Mouse (Mus musculus) natural killer cell, adult 2 months (primary cell): ENCODE data around the gene Vav2.

ENCODE experiments used
- DNase-seq, 2 experiments: peaks; one replicate each; pipeline ENCODE4 v3.0.0; 2022; ENCODE audit warnings: low spot score in 2 of 2

The Vav2 gene

GRCm38 (mm10) chr2:27410518-27411140 is 16.2 kb downstream of the Vav2 start:
- DNase-seq = no peak

DNA sequence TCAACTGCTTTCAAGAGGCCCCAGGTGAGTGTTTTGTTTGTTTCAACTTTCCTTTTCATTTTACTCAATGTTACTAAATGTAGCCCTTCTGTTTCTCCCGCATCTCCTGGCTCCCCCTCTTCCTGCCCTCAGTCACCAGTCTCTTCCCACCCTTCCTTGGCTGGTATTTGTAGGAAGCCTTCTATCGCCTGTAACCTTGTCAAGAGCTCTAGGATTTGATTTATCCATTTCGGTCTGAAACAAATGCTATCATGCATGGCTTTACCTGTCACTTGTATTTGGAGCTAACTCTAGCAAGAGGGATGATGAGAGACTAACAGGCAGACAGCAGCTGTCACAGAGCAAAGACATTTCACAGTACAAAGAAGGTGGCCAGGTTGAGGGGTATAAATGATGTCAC is 18.6 kb downstream of the Vav2 start:
- no peak for DNase-seq

- peak in 1 of 2 experiments; percentile 41 for DNase-seq
These were observed 19.9 kb downstream of the Vav2 start for GRCm38 (mm10) chr2:27406928-27407327.

GRCm38 (mm10) chr2:27405094-27405884 is 21.5 kb downstream of the Vav2 start:
- peak in 1 of 2 experiments; percentile 38 for DNase-seq

DNA sequence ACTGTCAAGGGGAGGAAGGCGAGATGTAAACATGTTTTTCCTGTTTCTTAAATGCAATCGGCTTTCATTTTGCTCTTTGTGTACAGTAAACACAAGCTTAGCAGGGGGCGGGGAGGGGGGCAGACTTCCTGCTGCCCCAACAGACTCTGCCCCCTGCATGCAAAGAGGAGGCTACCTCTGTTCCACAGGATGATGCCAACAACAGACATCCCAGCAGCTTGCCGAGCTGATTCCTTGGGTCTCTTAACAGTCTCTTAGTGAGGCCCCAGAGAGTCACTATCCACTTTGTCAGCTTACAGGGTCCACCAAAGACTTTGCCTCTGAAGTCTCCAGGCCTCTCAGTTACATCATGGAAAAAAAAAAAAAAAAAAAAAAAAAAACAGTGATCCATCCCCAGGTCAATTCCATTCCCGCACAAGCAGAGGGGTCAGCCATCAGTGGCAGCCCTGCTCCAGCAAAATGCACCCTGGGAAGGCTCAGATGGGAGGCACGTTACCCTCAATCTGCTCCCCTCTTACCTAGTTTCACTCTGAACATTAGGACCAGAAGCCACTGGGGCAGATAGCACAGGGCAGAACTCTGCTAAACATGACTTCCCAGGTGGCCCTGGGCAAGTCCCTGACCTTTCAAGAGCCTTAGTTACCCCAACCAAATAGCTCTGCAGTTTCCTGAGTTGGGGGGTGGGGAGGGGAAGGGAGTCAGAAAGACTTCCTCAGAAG is 22.3 kb downstream of the Vav2 start:
- DNase-seq = no peak

GRCm38 (mm10) chr2:27401544-27401943 is 25.3 kb downstream of the Vav2 start:
- DNase-seq = no peak

DNA sequence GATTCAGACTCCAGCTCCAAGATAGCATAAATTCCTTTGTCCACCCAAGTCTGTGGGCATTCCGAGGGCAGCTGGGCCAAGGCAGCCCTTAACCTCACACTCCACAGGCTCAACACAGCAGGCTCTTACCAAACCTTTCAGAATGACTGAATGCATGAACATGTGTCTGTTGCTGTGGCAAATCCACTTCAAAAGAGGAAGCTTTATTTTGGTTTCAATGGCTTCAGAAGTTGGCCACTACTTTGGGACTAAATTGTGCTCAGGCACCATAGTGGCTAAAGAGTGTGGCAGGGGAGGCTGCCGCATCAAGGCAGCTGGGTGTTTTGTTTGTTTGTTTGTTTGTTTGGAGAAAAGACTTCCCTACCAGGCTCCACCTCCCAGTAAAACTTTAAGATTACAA is 26.8 kb downstream of the Vav2 start:
- no peak for DNase-seq

DNA sequence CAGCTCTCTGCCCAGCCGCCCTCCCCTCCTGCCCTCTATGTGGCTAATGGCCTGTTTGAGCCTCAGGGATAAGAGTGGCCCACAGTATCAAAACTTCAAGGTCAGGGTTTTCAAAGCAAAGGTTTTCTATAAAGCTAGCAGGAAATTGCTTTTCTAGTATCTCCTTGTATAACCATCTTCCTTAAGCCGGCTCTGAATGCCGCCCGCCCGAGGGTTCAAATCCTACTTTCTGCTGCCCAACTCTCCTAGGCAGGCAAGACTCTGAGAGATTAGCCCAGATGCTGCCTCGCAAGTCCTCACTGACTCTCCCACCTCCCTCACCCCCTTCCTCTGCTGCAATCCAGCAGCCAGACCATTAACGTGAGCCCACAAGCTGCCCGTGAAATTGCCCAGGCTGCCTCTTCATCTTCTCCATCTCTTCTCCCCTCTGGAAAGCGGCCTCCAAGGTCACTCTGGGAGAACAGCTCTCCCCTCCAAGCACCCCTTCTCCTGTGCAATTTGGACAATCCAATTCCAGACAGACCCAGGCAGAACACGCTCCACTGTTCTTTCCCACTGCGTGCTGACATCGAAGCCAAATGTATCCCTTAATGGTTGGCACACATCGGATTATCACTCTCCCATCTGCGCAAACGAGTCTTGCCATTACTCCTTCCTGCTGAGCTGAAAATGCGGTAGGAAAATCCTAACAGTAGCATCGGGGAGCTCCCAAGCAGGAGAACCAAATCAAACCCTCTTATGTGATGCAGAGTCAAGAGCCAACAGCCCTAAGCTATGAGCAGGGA is 30.0 kb downstream of the Vav2 start:
- no peak for DNase-seq

DNA sequence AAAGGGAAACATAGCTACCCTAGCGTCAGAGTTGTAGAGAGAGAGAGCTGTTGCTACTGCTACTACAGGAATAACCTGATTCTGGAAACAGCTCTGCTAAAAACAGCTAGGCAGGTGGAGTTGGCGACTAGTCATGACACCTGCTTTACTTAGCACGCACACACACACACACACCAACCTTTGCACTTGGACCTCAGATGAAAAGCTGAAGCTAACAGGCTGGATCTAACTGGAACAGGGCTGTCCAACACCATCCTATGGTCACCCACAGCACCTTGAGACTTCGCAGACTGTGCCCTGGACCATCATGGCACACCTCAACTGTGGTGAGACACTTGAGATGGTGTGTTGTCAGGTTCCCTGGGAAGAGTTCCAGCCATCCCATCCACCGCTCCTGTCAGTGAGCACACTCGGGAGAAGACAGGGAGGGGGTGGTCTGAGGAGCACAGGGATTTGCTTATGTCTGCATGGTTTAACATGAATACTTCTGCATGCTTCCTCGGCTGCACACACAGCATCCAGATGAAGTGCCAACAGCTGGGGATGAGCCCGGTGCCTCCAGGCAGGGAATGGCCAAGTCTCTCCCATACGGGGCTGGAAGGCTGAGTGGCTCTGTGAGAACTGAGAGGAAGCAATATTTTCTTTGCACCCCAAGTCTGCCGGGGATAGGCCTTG is 32.5 kb downstream of the Vav2 start:
- no peak for DNase-seq

DNA sequence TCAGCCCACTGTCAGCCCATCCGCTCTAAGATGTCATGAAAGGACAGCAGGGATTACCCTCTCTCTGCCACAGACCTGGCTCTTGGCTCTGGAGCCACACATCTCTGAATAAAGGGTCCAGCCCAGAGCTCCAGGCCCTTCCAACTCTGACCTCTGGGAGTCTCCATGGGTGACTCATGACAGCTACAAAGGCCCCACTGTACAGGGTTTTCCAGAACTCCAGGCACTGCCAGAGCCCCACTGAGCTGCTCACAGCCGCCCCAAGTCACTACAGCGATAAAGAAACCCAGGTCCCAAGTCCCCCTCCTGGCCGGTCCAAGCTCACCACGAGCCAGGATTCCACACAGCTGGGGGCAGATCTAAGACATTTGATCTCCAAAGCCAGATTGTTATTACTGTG is 34.6 kb downstream of the Vav2 start:
- DNase-seq = no peak

GRCm38 (mm10) chr2:27390775-27391174 is 36.1 kb downstream of the Vav2 start:
- no peak for DNase-seq

GRCm38 (mm10) chr2:27390325-27390724 is 36.5 kb downstream of the Vav2 start:
- DNase-seq = no peak

GRCm38 (mm10) chr2:27389272-27390162 is 37.3 kb downstream of the Vav2 start:
- no peak for DNase-seq

DNA sequence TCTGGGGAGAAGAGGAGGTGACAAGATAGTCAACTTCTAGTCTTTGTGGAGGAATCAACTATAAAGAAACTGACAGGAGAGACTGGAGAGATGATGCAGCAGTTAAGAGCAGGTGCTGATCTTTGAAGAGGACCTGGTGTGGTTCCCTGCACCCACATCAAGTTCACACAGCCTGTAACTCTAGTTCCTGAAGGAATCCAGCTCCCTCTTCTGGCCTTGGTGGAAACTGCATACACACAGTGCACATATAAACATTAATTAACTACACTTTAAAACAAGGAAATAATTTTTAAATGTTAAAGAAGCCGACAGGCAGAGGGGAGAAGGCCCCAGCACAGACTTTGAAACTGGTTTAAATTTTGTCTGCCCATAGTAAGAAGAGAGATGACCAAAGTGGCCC is 39.6 kb downstream of the Vav2 start:
- no peak for DNase-seq

DNA sequence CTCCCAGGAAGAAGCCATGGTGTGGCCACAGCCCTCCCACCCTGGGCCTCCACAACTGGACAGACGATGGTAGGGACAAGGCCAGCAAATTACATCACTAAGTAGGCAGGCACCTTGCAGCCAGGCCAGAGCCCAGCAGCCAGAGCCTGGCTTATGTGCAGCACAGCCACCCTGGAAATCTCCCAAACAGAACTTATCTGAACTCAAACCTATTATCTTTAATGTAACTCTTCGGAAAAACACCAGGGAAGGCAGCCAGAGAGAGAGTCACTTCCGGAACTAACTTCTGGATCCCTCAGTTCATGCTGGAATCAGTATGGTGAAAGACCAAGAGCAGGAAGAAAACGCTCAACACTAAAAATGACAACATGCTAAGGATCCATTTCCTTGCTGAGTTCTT is 45.1 kb downstream of the Vav2 start:
- DNase-seq = no peak

DNA sequence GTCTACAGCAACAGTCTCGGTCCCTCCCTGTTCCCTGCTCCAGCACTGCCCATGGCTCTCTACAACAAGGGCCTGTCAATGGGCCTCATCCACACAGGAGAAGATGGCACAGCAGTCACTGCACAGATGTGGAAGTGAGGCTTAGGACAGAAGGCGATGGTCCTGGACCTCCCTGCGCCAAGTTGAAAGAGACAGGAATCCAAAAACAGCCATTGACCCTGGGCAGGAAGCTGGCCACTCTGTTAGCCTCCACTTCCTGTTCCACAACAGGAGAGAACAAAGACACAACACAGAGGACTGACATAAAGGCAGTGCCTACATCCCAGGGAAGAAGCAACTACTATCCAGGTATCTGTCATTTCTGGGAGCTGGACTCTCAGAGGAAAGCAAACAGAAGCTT is 45.6 kb downstream of the Vav2 start:
- DNase-seq = no peak

GRCm38 (mm10) chr2:27377876-27378275 is 49.0 kb downstream of the Vav2 start:
- no peak for DNase-seq

- DNase-seq = no peak
These were observed 49.7 kb downstream of the Vav2 start for GRCm38 (mm10) chr2:27377164-27377563.

DNA sequence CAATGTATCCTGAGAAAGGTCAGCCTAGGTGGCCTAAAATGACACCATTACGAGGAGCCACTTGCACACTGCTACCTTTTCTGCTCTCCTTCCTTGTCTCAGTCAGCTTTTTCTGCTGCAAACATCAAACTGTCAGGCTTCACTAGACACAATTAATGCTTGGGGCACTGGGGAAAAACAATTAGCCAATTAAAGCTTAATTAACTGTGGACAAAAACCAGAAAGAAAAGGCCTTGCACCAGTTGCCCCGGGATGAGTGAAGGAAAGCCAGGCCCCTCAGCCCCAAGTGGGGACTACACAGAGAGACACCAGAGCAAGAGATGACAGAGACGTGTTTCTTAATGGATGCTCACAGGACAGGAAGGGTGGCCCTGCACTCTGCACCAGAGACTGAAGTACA is 51.7 kb downstream of the Vav2 start:
- no peak for DNase-seq

DNA sequence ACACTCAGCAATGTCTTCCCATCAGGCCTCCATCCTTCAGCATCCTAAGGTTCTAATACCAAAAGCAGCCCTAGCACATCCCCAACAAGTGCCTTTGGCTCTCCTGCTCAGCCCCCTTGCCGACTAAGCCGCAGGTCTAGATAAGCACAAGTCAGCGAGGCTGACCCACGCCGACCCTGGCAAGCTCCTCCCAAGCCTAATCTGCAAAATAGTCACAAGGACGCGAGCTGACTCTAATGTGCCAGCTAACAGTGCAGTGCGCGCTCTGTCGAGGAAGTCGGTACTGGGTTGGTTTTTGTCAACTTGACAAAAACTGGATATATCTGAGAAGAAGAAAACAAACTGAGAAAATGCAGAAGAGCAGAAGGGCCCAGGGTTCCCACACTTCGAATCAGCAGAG is 53.5 kb downstream of the Vav2 start:
- no peak for DNase-seq
